ENCODE assay signal across 18 mouse cellular contexts in the genomic region with DNA sequence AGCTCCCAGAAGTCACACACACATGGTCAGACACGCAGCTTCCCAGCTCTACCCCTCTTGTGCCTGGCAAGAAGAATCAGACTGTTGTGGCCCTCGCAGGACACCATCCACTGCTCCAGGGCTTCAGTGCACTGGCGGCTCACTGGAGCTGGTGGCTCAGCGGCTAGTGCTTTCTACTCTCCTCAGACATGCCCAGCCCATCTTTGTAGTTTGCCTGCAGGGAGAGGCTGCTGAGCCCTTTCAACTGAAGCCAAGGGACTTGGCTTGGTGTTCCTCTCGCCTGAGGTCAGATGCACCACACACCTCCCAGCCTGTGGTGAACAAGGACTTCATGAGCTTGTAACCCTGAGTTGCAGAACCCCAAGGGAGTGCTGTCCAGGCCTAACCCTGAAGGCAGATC.
"Had no signal": no experiment of that assay in that cellular context is flagged by ENCODE, and none has a peak within 500 bp of the region (broad histone marks: within the 10 kb centered on the region; RNA-seq: fewer than 3 reads in every experiment).

No protein-coding gene starts in this region.

- H3K27ac ChIP-seq: kidney, postnatal 0 days; layer of hippocampus, adult 2 months; liver, embryonic 13.5 days; midbrain, embryonic 15.5 days; neural tube, embryonic 12.5 days; neural tube, embryonic 15.5 days; stomach, postnatal 0 days had no signal

- H3K27me3 ChIP-seq: liver, embryonic 13.5 days; midbrain, embryonic 15.5 days had no signal

- DNase-seq: kidney, postnatal 25 days; layer of hippocampus, adult 9-11 months; liver, embryonic 13.5 days; lung, adult 2 months; lung, postnatal 14 days; lung, postnatal 4 days; right cerebral cortex, adult 18-20 months; right cerebral cortex, postnatal 14 days; right cerebral cortex, postnatal 4 days; thymus, adult 2 months; thymus, postnatal 14 days; thymus, postnatal 4 days had no signal

- ATAC-seq: midbrain, embryonic 15.5 days had no signal

- H3K4me3 ChIP-seq: layer of hippocampus, adult 2 months; liver, embryonic 13.5 days; midbrain, embryonic 15.5 days; neural tube, embryonic 12.5 days; neural tube, embryonic 15.5 days had no signal

- H3K9me3 ChIP-seq: liver, embryonic 13.5 days; midbrain, embryonic 15.5 days; neural tube, embryonic 12.5 days; neural tube, embryonic 15.5 days had no signal

- H3K36me3 ChIP-seq: liver, embryonic 13.5 days; midbrain, embryonic 15.5 days; neural tube, embryonic 12.5 days; neural tube, embryonic 15.5 days had no signal

- H3K4me2 ChIP-seq: liver, embryonic 13.5 days; midbrain, embryonic 15.5 days; neural tube, embryonic 12.5 days; neural tube, embryonic 15.5 days had no signal

- H3K9ac ChIP-seq: liver, embryonic 13.5 days; midbrain, embryonic 15.5 days; neural tube, embryonic 12.5 days; neural tube, embryonic 15.5 days had no signal

- H3K4me1 ChIP-seq: liver, embryonic 13.5 days had no signal
